Mouse (Mus musculus) midbrain, embryonic 16.5 days (tissue): ENCODE data around the gene Szrd1. TPM values are rescaled to one million over a fixed set of nuclear protein-coding genes. Genes with fewer than 3 reads are reported as not detected.
A peak's percentile ranks its signal among the peaks of the same experiment; 100 is the strongest.

Experiments
- ATAC-seq: fragments of 200-750 bp; cut with Nextera tagmentation; 2 replicates; pipeline ENCODE4 v1.8.0; 2017; ENCODE audit warnings: moderate TSS enrichment
- H3K27ac ChIP-seq: fragments of 300-500 bp; sonication (generic); 2 replicates; pipeline ENCODE4 v1.5.1; 2014; ENCODE audit warnings: mild to moderate bottlenecking, low read length, mixed read lengths
- H3K27me3 ChIP-seq: fragments of 300-500 bp; sonication (generic); 2 replicates; pipeline ENCODE4 v1.6.1; 2014; ENCODE audit warnings: low read depth, low read length, mixed read lengths; ENCODE audit not compliant: control insufficient read depth, insufficient read depth
- H3K36me3 ChIP-seq: fragments of 300-500 bp; sonication (generic); 2 replicates; pipeline ENCODE4 v1.6.1; 2014; ENCODE audit warnings: mild to moderate bottlenecking, low read length, moderate library complexity, mixed read lengths; ENCODE audit not compliant: control insufficient read depth, insufficient read depth
- H3K4me1 ChIP-seq: fragments of 300-500 bp; sonication (generic); 2 replicates; pipeline ENCODE4 v1.6.1; 2014; ENCODE audit warnings: mild to moderate bottlenecking, low read length, mixed read lengths; ENCODE audit not compliant: control insufficient read depth, insufficient read depth
- H3K4me2 ChIP-seq: fragments of 300-500 bp; sonication (generic); 2 replicates; pipeline ENCODE4 v1.6.1; 2014; ENCODE audit warnings: mild to moderate bottlenecking, low read length, mixed read lengths
- H3K4me3 ChIP-seq: fragments of 300-500 bp; sonication (generic); 2 replicates; pipeline ENCODE4 v1.5.1; 2014; ENCODE audit warnings: low read depth, mild to moderate bottlenecking, low read length, moderate library complexity, mixed read lengths
- H3K9ac ChIP-seq: fragments of 300-500 bp; sonication (generic); 2 replicates; pipeline ENCODE4 v1.6.1; 2014; ENCODE audit warnings: low read depth, low read length, mixed read lengths
- H3K9me3 ChIP-seq: fragments of 300-500 bp; sonication (generic); replicated peaks from 2 replicates; pipeline ENCODE4 v1.6.1; 2014; ENCODE audit warnings: mild to moderate bottlenecking, low read length, mixed read lengths; ENCODE audit not compliant: control insufficient read depth, poor library complexity, severe bottlenecking
- WGBS: fragments of 180-500 bp; shearing (Covaris S2); extraction: QIAGEN DNeasy Blood & Tissue Kit; methylation state at CpG from one replicate; pipeline ENCODE4 v1.1.7; 2014; 5-methylcytosine and 5-hydroxymethylcytosine counted together
- polyA plus RNA-seq: library from polyadenylated mRNA; unstranded; fragments of >200 nt; fragmentation: Nextera tagmentation; extraction: Ambion mirVana; gene quantifications from 2 replicates; pipeline ENCODE4 v1.2.1, GENCODE M21; 2015

Gene Szrd1
- polyA plus RNA-seq, 1 experiment from 2014 or later = 24.5 TPM

DNA sequence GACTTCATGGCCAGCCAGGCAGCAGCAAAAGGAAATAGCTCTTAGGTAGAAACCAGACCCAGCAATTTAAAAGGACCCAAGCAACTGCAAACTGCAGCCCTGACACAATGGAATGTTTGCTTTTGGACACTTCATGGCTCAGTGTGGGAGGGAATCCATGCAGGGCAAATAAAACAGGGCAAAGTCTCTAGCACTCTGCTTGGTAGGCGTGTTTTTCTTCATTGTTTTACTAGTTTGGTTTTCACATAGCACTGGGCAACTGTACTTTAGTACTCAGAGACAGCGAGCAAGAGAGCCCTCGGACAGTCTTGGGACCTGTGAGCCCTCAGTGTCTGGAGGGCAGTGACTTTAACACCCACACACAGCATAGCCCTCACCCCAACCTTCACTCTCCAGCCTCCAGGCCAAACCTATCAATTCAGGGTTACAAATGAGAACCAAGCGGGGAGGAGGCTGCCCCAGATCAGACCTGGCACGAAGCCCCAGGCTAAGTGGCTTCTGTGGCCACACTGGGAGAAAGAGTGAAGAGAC lies 8.0 kb downstream of the Szrd1 start:
- Histone ChIP-seq H3K4me3 (no peak overlapping the region), H3K27ac (peak overlapping the region; percentile 58), H3K4me2 (no peak overlapping the region), H3K9me3 (0 out of 2 replicates have a peak, but pooled peaks cover 2% of the 10 kb centered on the region), H3K9ac (no peak overlapping the region), H3K4me1 (peaks cover 33% of the 10 kb centered on the region), H3K27me3 (no peaks in the 10 kb centered on the region), H3K36me3 (0 out of 2 replicates have a peak, but pooled peaks cover 1% of the 10 kb centered on the region)
- no peak for ATAC-seq
- 56% methylated on average over 5 of the region's 5 CpGs for WGBS

DNA sequence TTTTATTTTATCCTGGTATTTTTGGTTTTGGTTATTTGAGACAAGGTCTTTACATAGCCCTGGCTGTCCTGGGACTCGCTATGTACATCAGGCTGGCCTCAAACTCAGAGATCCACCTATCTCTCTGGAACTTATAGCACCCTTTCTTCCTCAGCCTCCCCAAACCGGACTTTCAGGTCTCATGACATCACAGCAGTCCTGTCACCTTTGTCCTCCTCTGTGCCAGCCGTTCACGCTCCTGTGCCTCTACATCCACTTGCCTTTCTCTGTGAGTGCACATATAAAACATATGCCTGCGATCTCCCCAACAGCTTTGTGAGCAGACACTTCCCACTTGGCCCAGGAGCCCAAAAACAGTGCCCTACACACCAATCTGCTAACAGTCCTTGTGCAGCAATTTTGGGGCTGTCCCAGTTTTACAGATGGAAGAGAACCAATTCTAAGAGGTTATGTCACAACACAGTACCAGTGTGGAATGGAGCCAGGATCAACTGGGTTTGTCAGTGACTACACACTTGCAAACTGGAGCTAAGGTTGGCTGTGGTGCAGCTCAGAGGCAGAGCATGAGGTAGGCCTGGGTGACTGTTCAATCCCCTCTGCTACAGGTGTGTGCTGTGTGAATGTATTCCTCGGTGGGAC lies 8.8 kb downstream of the Szrd1 start:
- Histone ChIP-seq H3K27me3 (no peaks in the 10 kb centered on the region), H3K4me3 (no peak overlapping the region), H3K9me3 (0 out of 2 replicates have a peak, but pooled peaks cover 3% of the 10 kb centered on the region), H3K4me2 (no peak overlapping the region), H3K27ac (0 out of 2 replicates have a peak overlapping the region, but pooled peaks have one; percentile 11), H3K4me1 (peaks cover 28% of the 10 kb centered on the region), H3K9ac (no peak overlapping the region), H3K36me3 (0 out of 2 replicates have a peak, but pooled peaks cover 2% of the 10 kb centered on the region)
- ATAC-seq = no peak
- 80% methylated on average over 6 of the region's 6 CpGs for WGBS

GRCm38 (mm10) chr4:141129190-141129710 lies 10.3 kb downstream of the Szrd1 start:
- Histone ChIP-seq H3K4me2 (no peak overlapping the region), H3K27me3 (no peaks in the 10 kb centered on the region), H3K36me3 (0 out of 2 replicates have a peak, but pooled peaks cover 2% of the 10 kb centered on the region), H3K4me1 (peaks cover 16% of the 10 kb centered on the region), H3K9ac (no peak overlapping the region), H3K4me3 (no peak overlapping the region), H3K9me3 (0 out of 2 replicates have a peak, but pooled peaks cover 3% of the 10 kb centered on the region), H3K27ac (no peak overlapping the region)
- WGBS = 65% methylated on average over 6 of the region's 6 CpGs
- no peak for ATAC-seq

DNA sequence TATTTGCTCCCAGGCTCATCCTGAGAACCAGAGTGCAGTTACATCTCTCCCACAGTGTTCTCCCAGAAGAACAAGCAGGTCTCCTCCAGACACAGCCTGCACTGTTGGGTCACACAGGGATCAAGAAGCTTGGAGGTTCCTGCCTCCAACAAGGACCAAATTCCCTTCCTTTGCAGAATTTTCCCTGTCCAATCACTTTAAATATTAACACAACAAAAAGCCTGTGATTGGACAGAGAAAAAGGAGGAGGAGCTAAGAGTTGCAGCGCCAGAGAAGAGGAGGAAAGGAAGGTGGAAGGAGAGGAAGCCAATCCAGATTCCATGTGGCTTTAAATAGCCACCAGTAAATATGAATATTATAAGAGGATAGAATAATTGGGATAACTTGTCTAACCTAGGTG lies 16.5 kb downstream of the Szrd1 start:
- Histone ChIP-seq H3K27me3 (no peaks in the 10 kb centered on the region), H3K4me1 (peaks cover 12% of the 10 kb centered on the region), H3K9me3 (0 out of 2 replicates have a peak, but pooled peaks cover 3% of the 10 kb centered on the region), H3K36me3 (0 out of 2 replicates have a peak, but pooled peaks cover 2% of the 10 kb centered on the region), H3K4me2 (no peak overlapping the region), H3K4me3 (no peak overlapping the region), H3K27ac (no peak overlapping the region), H3K9ac (no peak overlapping the region)
- ATAC-seq = no peak
- 48% methylated on average over 1 of the region's 1 CpGs for WGBS

DNA sequence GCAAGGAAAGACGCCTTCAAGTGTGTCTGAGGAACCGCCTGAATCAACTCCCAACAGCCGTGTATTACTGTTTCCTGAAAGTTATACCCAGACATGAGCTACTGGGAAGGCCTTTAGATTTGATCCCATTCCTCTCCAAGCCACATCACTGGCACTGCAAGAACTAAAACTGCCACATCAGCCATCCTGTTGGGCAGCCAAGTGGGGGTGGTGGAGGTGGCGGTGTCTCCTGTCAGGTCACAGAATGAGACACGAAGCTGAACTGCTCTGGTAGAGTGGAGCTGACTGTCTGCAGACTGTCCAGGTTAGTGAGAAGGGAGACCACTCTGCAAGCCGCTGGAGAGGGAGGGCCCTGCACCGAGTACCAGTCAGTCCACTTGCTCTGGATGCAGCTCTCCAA lies 16.9 kb downstream of the Szrd1 start:
- Histone ChIP-seq H3K27me3 (no peaks in the 10 kb centered on the region), H3K4me2 (no peak overlapping the region), H3K27ac (no peak overlapping the region), H3K36me3 (0 out of 2 replicates have a peak, but pooled peaks cover 2% of the 10 kb centered on the region), H3K9ac (no peak overlapping the region), H3K4me1 (peaks cover 12% of the 10 kb centered on the region), H3K9me3 (0 out of 2 replicates have a peak, but pooled peaks cover 3% of the 10 kb centered on the region), H3K4me3 (no peak overlapping the region)
- no peak for ATAC-seq
- 83% methylated on average over 7 of the region's 7 CpGs for WGBS

- Histone ChIP-seq H3K4me3 (no peak overlapping the region), H3K9ac (no peak overlapping the region)
Observed at GRCm38 (mm10) chr4:141120700-141121099, 18.9 kb downstream of the Szrd1 start.

DNA sequence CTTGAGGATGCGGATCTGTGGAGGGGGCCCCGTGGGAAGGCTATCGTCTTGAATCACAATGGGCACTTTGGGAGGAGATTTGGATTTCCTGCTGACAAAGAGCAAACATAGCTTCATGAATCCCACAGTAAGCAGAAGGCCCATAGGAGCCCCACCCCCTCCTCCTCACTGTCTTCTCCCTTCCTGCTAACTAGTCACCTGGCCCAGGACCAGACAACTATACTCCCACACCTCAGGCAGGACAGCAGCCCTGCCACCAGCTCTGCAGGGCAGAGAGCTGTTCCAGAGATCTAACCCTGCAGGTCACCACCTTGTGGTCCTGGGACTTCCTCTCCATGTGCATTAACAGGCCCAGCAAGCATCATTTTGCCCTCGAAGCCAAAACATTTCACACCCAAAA lies 20.9 kb downstream of the Szrd1 start:
- Histone ChIP-seq H3K27ac (no peak overlapping the region), H3K36me3 (peaks cover 11% of the 10 kb centered on the region), H3K27me3 (no peaks in the 10 kb centered on the region), H3K4me2 (no peak overlapping the region), H3K9ac (no peak overlapping the region), H3K4me1 (peaks cover 12% of the 10 kb centered on the region), H3K4me3 (no peak overlapping the region), H3K9me3 (no peaks in the 10 kb centered on the region)
- WGBS = 48% methylated on average over 4 of the region's 4 CpGs
- no peak for ATAC-seq

More at GRCm38 (mm10) chr4:141120700-141121099, 18.9 kb downstream of the Szrd1 start:
- ATAC-seq = peak; percentile 63
- H3K36me3 ChIP-seq = peaks cover 1% of the 10 kb centered on the region; the same call in 1 of the 2 replicates
- no peaks in the 10 kb centered on the region for H3K9me3 ChIP-seq
- no peak overlapping the region for H3K27ac ChIP-seq
- peaks cover 12% of the 10 kb centered on the region for H3K4me1 ChIP-seq
- H3K27me3 ChIP-seq = no peaks in the 10 kb centered on the region
- H3K4me2 ChIP-seq = 0 out of 2 replicates have a peak overlapping the region, but pooled peaks have one; percentile 1
- 22% methylated on average over 11 of the region's 11 CpGs for WGBS

DNA sequence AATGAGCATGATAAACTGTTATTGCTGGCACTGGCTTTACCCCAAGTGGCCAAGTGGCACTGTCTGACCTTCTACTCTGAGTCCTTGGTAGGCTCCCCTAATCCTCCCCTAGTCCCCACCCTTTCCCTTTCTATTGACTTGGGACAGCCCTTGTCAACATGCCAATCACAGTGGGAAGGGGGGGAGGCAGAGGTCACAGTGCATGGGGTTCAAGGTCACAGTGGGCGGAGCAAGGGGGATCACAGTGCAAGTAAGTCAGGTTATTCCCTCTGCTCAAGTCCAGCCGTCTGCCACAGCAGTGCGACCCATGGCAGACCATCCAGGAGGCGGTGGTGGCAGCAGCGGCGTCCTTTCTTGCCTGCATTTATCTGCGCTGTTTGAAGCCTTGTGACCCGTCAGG lies 24.2 kb downstream of the Szrd1 start:
- H3K4me1 ChIP-seq = peaks cover 5% of the 10 kb centered on the region
- no peak overlapping the region for H3K4me3 ChIP-seq
- 0 out of 2 replicates have a peak, but pooled peaks cover under 1% of the 10 kb centered on the region for H3K9me3 ChIP-seq
- H3K9ac ChIP-seq = no peak overlapping the region
- H3K4me2 ChIP-seq = no peak overlapping the region
- H3K36me3 ChIP-seq = peaks cover 19% of the 10 kb centered on the region
- H3K27ac ChIP-seq = no peak overlapping the region
- WGBS = 53% methylated on average over 8 of the region's 8 CpGs
- no peaks in the 10 kb centered on the region for H3K27me3 ChIP-seq
- no peak for ATAC-seq

GRCm38 (mm10) chr4:141114521-141114981 lies 25.0 kb downstream of the Szrd1 start:
- Histone ChIP-seq H3K9ac (no peak overlapping the region), H3K9me3 (0 out of 2 replicates have a peak, but pooled peaks cover 2% of the 10 kb centered on the region), H3K4me2 (no peak overlapping the region), H3K27ac (peak overlapping the region; percentile 50), H3K4me3 (no peak overlapping the region), H3K27me3 (no peaks in the 10 kb centered on the region), H3K36me3 (peaks cover 19% of the 10 kb centered on the region), H3K4me1 (peaks cover 2% of the 10 kb centered on the region; the same call in 1 of the 2 replicates)
- WGBS = 73% methylated on average over 6 of the region's 6 CpGs
- peak; percentile 37 for ATAC-seq
